Mouse (Mus musculus) stomach, postnatal 0 days (tissue): Measurements from ENCODE around the gene Kif11. TPM values are rescaled to one million over a fixed set of nuclear protein-coding genes. Genes with fewer than 3 reads are reported as not detected.
A peak's percentile ranks its signal among the peaks of the same experiment; 100 is the strongest.

ENCODE experiments used
- ATAC-seq: fragments of 200-750 bp; cut with Nextera tagmentation; 2 replicates; pipeline ENCODE4 v1.8.0; 2017; ENCODE audit not compliant: low FRiP score, low TSS enrichment
- DNase-seq: peaks from one replicate; pipeline ENCODE4 v3.0.0-alpha.2; 2016; ENCODE audit warnings: low spot score
- H3K27ac ChIP-seq: fragments of 300-500 bp; sonication (generic); replicated peaks from 2 replicates; pipeline ENCODE4 v1.5.1; 2014; ENCODE audit warnings: mild to moderate bottlenecking, control low read depth
- H3K27me3 ChIP-seq: fragments of 300-500 bp; sonication (generic); 2 replicates; pipeline ENCODE4 v1.6.1; 2014; ENCODE audit warnings: low read length; ENCODE audit not compliant: control insufficient read depth, insufficient read depth
- H3K36me3 ChIP-seq: fragments of 300-500 bp; sonication (generic); 2 replicates; pipeline ENCODE4 v1.6.1; 2014; ENCODE audit warnings: low read length, mixed read lengths; ENCODE audit not compliant: control insufficient read depth, insufficient read depth
- H3K4me1 ChIP-seq: fragments of 300-500 bp; sonication (generic); replicated peaks from 2 replicates; pipeline ENCODE4 v1.6.1; 2014; ENCODE audit warnings: antibody characterized with exemption; ENCODE audit not compliant: control insufficient read depth, insufficient read depth
- H3K4me2 ChIP-seq: fragments of 300-500 bp; sonication (generic); replicated peaks from 2 replicates; pipeline ENCODE4 v1.6.1; 2014; ENCODE audit warnings: low read depth, mild to moderate bottlenecking, control low read depth, moderate library complexity
- H3K4me3 ChIP-seq: fragments of 300-500 bp; sonication (generic); 2 replicates; pipeline ENCODE4 v1.5.1; 2014; ENCODE audit warnings: low read depth, low read length, control low read depth
- H3K9ac ChIP-seq: fragments of 300-500 bp; sonication (generic); 2 replicates; pipeline ENCODE4 v1.6.1; 2014; ENCODE audit warnings: mild to moderate bottlenecking, low read length, control low read depth, mixed read lengths
- H3K9me3 ChIP-seq: fragments of 300-500 bp; sonication (generic); 2 replicates; pipeline ENCODE4 v1.6.1; 2016; ENCODE audit warnings: low read length; ENCODE audit not compliant: control insufficient read depth
- CTCF ChIP-seq: IDR thresholded peaks from 2 replicates; pipeline ENCODE4 v1.5.1; 2016; ENCODE audit warnings: antibody characterized with exemption, low read depth, mild to moderate bottlenecking, moderate library complexity
- EP300 ChIP-seq: optimal IDR thresholded peaks from 2 replicates; pipeline ENCODE3; 2016; ENCODE audit warnings: antibody characterized with exemption
- WGBS: fragments of 180-500 bp; shearing (Covaris S2); extraction: QIAGEN DNeasy Blood & Tissue Kit; methylation state at CpG from one replicate; pipeline ENCODE4 v1.1.7; 2014; 5-methylcytosine and 5-hydroxymethylcytosine counted together
- polyA plus RNA-seq: library from polyadenylated mRNA; unstranded; fragments of >200 nt; fragmentation: Nextera tagmentation; extraction: Ambion mirVana; gene quantifications from 2 replicates; pipeline ENCODE4 v1.2.1, GENCODE M21; 2015

The Kif11 gene
- polyA plus RNA-seq, 1 experiment from 2014 or later: 10.3 TPM

DNA sequence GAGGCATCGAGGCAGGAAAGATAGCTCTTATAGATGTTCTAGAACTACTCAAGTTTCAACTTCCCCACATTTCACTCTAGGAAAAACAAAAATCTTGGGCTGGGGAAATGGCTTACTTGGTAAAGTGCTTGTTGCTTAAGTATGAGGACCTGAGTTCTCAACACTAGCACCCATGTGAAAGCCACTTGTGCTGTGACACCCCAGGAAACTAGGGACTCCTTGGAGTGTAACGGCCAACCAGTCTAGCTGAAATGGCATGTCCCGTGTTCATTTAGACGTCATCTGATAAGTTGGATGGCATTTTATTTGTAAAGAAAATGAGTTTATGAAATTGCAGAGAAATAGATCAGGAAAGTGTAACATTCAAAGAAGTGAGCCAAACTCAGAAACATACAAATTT, 6.3 kb upstream of the Kif11 start:
- no peak overlapping the region for H3K9ac ChIP-seq
- H3K4me3 ChIP-seq: no peak overlapping the region
- ATAC-seq (no peak), DNase-seq (no peak)
- H3K36me3 ChIP-seq: no peaks in the 10 kb centered on the region
- H3K27me3 ChIP-seq: no peaks in the 10 kb centered on the region
- 80% methylated on average over 4 of the region's 4 CpGs for WGBS
- H3K4me1 ChIP-seq: no peaks in the 10 kb centered on the region
- TF ChIP-seq EP300 (no peak), CTCF (no peak)
- H3K27ac ChIP-seq: no peak overlapping the region
- no peaks in the 10 kb centered on the region for H3K9me3 ChIP-seq
- H3K4me2 ChIP-seq: no peak overlapping the region

DNA sequence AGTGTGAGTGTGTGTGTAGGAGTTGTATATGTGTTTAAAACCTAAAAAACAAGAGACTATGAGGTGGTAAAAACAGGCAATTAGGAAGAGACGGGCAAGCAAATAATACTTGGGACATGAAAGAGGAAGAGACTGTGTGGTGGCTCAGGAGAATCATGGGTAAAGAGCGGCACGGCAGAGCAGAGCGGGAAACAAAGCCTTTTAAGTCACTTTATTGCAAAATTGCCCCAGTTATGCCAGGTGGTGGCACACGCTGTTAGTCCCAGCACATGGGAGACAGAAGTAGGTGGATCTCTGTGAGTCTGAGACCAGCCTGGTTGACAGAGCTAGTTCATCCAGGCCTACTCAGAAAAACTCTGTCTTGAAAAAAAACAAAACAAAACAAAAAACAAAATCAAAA, 5.8 kb upstream of the Kif11 start:
- no peaks in the 10 kb centered on the region for H3K9me3 ChIP-seq
- no peak for ATAC-seq
- no peaks in the 10 kb centered on the region for H3K27me3 ChIP-seq
- H3K36me3 ChIP-seq: no peaks in the 10 kb centered on the region
- no peak overlapping the region for H3K27ac ChIP-seq
- no peak overlapping the region for H3K4me3 ChIP-seq
- WGBS: 85% methylated on average over 5 of the region's 5 CpGs
- no peak for DNase-seq
- H3K9ac ChIP-seq: no peak overlapping the region
- TF ChIP-seq CTCF (no peak), EP300 (no peak)
- no peak overlapping the region for H3K4me2 ChIP-seq
- H3K4me1 ChIP-seq: no peaks in the 10 kb centered on the region

DNA sequence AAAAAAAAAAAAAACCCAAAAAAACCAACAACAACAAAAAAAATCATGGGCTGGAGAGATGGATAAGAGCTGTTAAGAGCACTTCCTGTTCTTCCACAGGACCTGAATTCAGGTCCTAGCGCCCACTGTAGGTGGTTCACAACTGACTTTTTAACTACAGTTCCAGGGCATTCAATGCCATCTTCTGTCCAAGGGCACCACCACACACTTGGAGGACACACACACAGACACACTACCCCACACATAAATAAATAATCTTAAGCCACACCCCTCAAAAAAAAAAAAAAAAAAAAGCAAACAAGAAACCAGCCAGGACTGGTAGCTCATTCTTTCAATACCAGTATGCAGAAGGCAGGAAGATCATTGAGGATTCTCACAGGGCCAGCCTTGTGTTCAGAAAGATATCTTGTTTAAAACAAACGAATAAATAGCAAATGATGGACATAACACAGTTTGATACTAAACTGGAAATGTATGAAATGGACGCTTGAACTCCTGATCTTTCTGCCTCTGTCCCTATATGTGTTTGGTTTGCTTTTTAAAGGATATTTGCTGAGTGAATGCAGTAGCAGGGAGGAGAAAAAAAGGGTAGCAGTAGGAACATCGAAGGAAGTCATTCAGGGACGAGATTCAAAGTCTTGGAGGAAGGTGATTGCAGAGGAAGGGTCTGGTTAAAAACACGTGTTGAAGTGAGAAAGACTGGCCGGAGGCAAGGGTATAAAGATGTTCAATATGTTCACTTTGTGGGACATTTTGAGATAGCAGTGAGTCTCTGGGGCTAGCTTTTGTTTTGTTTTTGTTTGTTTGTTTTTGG, 1.1 kb upstream of the Kif11 start:
- H3K27me3 ChIP-seq: no peaks in the 10 kb centered on the region
- no peaks in the 10 kb centered on the region for H3K36me3 ChIP-seq
- TF ChIP-seq CTCF (0 out of 2 replicates have a peak, but pooled peaks have one; percentile 6), EP300 (no peak)
- no peaks in the 10 kb centered on the region for H3K9me3 ChIP-seq
- H3K9ac ChIP-seq: peak overlapping the region; percentile 72
- H3K4me2 ChIP-seq: peak overlapping the region; percentile 64
- H3K4me1 ChIP-seq: no peaks in the 10 kb centered on the region
- peak overlapping the region; percentile 97 for H3K27ac ChIP-seq
- peak overlapping the region; percentile 88 for H3K4me3 ChIP-seq
- DNase-seq (no peak), ATAC-seq (no peak)
- 17% methylated on average over 7 of the region's 7 CpGs for WGBS

DNA sequence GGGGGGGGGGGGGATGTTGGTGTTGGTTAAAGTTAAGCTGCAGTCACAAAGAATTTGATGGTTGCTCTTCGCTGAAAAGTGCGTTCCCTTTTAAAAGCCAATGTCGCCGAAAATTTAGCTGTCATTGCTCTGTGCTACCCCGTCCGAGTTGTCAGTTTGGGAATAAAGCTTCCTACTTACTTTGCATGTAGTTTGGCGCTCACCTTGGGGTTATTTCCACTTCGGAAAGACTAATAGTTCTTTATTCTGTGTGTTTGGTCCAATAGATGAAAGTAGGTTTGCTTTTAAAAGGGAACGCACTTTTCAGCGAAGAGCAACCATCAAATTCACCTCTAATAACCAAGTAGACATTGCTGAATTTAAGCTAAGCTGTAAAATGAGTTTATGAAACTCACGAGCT, 638 bp downstream of the Kif11 start:
- no peaks in the 10 kb centered on the region for H3K4me1 ChIP-seq
- peak overlapping the region; percentile 67 for H3K4me2 ChIP-seq
- DNase-seq (no peak), ATAC-seq (no peak)
- WGBS: under 1% methylated on average over 11 of the region's 11 CpGs
- no peaks in the 10 kb centered on the region for H3K27me3 ChIP-seq
- no peaks in the 10 kb centered on the region for H3K36me3 ChIP-seq
- TF ChIP-seq CTCF (no peak), EP300 (no peak)
- no peaks in the 10 kb centered on the region for H3K9me3 ChIP-seq
- peak overlapping the region; percentile 88 for H3K4me3 ChIP-seq
- no peak overlapping the region for H3K27ac ChIP-seq
- H3K9ac ChIP-seq: peak overlapping the region; percentile 63; the same call in 1 of the 2 replicates

DNA sequence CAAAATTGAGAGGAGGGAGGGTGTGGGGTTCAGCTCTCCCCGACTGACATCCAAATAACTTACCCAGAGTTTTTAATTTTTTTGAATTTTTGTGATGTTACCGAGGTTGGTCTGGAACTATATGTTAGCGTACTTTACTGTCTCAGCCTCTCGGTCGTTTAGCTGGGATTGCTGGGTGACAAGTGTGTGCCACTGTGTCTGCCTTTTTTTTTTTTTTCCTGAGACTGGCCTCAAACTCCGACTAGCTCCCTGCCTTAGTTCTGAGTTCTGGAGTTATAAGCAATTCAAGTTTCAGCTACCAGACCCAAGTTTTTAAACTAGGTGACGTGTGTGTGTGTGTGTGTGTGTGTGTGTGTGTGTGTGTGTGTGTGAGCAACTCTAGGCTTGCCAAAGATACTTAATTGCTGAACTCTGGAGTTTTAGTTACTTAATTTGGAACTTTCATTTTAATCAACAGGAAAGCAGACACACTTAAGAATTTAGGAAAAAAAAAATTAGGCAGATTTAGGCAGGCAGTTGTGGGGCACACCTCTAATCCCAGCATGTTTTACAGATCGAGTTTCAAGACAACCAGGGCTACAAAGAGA, 1.3 kb downstream of the Kif11 start:
- ATAC-seq: no peak
- Histone ChIP-seq H3K27me3 (no peaks in the 10 kb centered on the region), H3K36me3 (no peaks in the 10 kb centered on the region), H3K4me3 (peak overlapping the region; percentile 88), H3K9me3 (no peaks in the 10 kb centered on the region), H3K4me2 (peak overlapping the region; percentile 67), H3K27ac (no peak overlapping the region), H3K9ac (no peak overlapping the region; the same call in 1 of the 2 replicates), H3K4me1 (no peaks in the 10 kb centered on the region)
- DNase-seq: no peak
- TF ChIP-seq CTCF (no peak), EP300 (no peak)
- WGBS: 9% methylated on average over 8 of the region's 8 CpGs

DNA sequence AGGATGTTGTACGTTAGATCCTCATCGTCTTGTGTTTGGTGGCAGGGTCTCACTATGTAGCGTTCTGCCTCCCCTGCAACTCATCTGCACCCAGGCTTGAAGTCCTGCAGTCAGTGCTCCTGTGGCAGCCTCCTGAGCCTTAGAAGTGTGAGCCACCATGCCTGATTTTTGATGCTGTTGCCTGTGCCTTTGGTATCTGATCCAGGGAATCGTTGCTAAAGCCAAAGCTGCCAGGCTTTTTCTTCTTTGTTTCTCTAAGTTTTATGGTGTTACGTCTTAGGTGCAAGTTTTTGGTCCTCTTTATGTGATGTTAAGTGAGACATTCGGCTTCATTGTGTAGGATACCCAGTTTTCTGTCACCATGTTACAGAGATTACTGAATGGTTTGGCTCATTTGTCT, 2.6 kb downstream of the Kif11 start:
- Histone ChIP-seq H3K9me3 (no peaks in the 10 kb centered on the region), H3K27me3 (no peaks in the 10 kb centered on the region), H3K9ac (no peak overlapping the region), H3K4me1 (no peaks in the 10 kb centered on the region), H3K36me3 (no peaks in the 10 kb centered on the region), H3K27ac (no peak overlapping the region), H3K4me3 (no peak overlapping the region), H3K4me2 (no peak overlapping the region)
- ATAC-seq (no peak), DNase-seq (no peak)
- WGBS: 77% methylated on average over 6 of the region's 6 CpGs
- TF ChIP-seq CTCF (no peak), EP300 (no peak)
